Comparison of ENCODE assay signal across 8 mouse cellular contexts in genomic region chr4:133519369-133519665, GRCm38 (mm10). TPM values are rescaled to one million over a fixed set of nuclear protein-coding genes. Genes with fewer than 3 reads are reported as not detected.
DNase-seq lines count a peak whose midpoint lies in the region; ATAC-seq lines count a peak whose summit lies in the region.

No protein-coding gene starts in this region.

- H3K27me3 ChIP-seq in erythroblast, embryonic 14.5 days (ENCODE audit: control insufficient read depth): peaks cover 46% of the 10 kb centered on the region
- H3K27me3 ChIP-seq in limb, embryonic 15.5 days: peaks cover 35% of the 10 kb centered on the region

- peak overlapping the region; percentile 52 for H3K4me3 ChIP-seq in erythroblast, embryonic 14.5 days (replicated peaks)
- peak overlapping the region; percentile 49 for H3K4me3 ChIP-seq in limb, embryonic 15.5 days

- H3K4me1 ChIP-seq in erythroblast, embryonic 14.5 days (ENCODE audit: control insufficient read depth): peaks cover 2% of the 10 kb centered on the region; the same call in 1 of the 2 replicates
- peaks cover 10% of the 10 kb centered on the region for H3K4me1 ChIP-seq in limb, embryonic 15.5 days

- ATAC-seq in erythroblast, adult 5-6 weeks (replicated peaks; ENCODE audit: low FRiP score, poor library complexity, severe bottlenecking): no peak
- ATAC-seq in limb, embryonic 15.5 days (ENCODE audit: insufficient number of reproducible peaks, low FRiP score, low TSS enrichment, low read depth): no peak
- no peak for ATAC-seq in cerebellum, adult (ENCODE audit: insufficient number of reproducible peaks, low FRiP score, low TSS enrichment)
- ATAC-seq in megakaryocyte-erythroid progenitor cell, adult 5-6 weeks (replicated peaks; ENCODE audit: low FRiP score, low TSS enrichment, poor library complexity, severe bottlenecking): no peak

- peak overlapping the region; percentile 62 for H3K4me2 ChIP-seq in limb, embryonic 15.5 days

- H3K9me3 ChIP-seq in erythroblast, embryonic 14.5 days (ENCODE audit: control insufficient read depth, low read length): no peaks in the 10 kb centered on the region; the same call in 1 of the 2 replicates
- H3K9me3 ChIP-seq in limb, embryonic 15.5 days: no peaks in the 10 kb centered on the region

- WGBS in limb, embryonic 15.5 days: 4% methylated on average over 25 of the region's 25 CpGs

- no peaks in the 10 kb centered on the region for H3K36me3 ChIP-seq in erythroblast, embryonic 14.5 days (ENCODE audit: control insufficient read depth)
- no peaks in the 10 kb centered on the region for H3K36me3 ChIP-seq in limb, embryonic 15.5 days

- H3K9ac ChIP-seq in limb, embryonic 15.5 days: 0 out of 2 replicates have a peak overlapping the region, but pooled peaks have one; percentile 18

- H3K27ac ChIP-seq in limb, embryonic 15.5 days: no peak overlapping the region

- peak; percentile 28 for DNase-seq in urinary bladder, postnatal 14 days (ENCODE audit: low spot score)
- no peak for DNase-seq in urinary bladder, adult 18-20 months (ENCODE audit: low spot score in 2 of 2)
- DNase-seq in urinary bladder, postnatal 25 days (ENCODE audit: low spot score): no peak

RNA-seq across cellular contexts. Expression of gene Kdf1, which starts 0.6 kb away (rescaled TPM):
- polyA plus RNA-seq in erythroblast, embryonic 14.5 days (2012): not detected in 2 replicates
- not detected in 2 replicates for total RNA-seq in erythroblast, adult 5-6 weeks (2015; ENCODE audit: low replicate concordance)
- total RNA-seq in erythroblast, adult 5-6 weeks (2017; ENCODE audit: low replicate concordance): not detected in 2 replicates
- polyA plus RNA-seq in limb, embryonic 15.5 days (2015; fragmentation: Nextera tagmentation; extraction: Ambion mirVana): 22.7 and 22.9 TPM in 2 replicates
- total RNA-seq in megakaryocyte-erythroid progenitor cell, adult 5-6 weeks (2014; fragmentation: Nextera tagmentation): not detected in 2 replicates
- total RNA-seq in megakaryocyte-erythroid progenitor cell, adult 5-6 weeks (2017): not detected in 2 replicates

RNA-seq across cellular contexts. Expression of gene Trnp1, which starts 21.0 kb away (rescaled TPM):
- polyA plus RNA-seq in erythroblast, embryonic 14.5 days (2012): not detected in 2 replicates
- total RNA-seq in erythroblast, adult 5-6 weeks (2015; ENCODE audit: low replicate concordance): not detected in 2 replicates
- not detected in 2 replicates for total RNA-seq in erythroblast, adult 5-6 weeks (2017; ENCODE audit: low replicate concordance)
- polyA plus RNA-seq in limb, embryonic 15.5 days (2015; fragmentation: Nextera tagmentation; extraction: Ambion mirVana): 3.7 and 4.0 TPM in 2 replicates
- not detected in 2 replicates for total RNA-seq in megakaryocyte-erythroid progenitor cell, adult 5-6 weeks (2014; fragmentation: Nextera tagmentation)
- total RNA-seq in megakaryocyte-erythroid progenitor cell, adult 5-6 weeks (2017): 3.9 TPM in 1 of 2 replicates, not detected in the other

RNA-seq across cellular contexts. Expression of gene Nudc, which starts 26.5 kb away (rescaled TPM):
- 24.0 and 28.9 TPM in 2 replicates for polyA plus RNA-seq in erythroblast, embryonic 14.5 days (2012)
- 31.5 and 51.8 TPM in 2 replicates for total RNA-seq in erythroblast, adult 5-6 weeks (2015; ENCODE audit: low replicate concordance)
- total RNA-seq in erythroblast, adult 5-6 weeks (2017; ENCODE audit: low replicate concordance): 35.4 and 80.4 TPM in 2 replicates
- 247 and 256 TPM in 2 replicates for polyA plus RNA-seq in limb, embryonic 15.5 days (2015; fragmentation: Nextera tagmentation; extraction: Ambion mirVana)
- total RNA-seq in megakaryocyte-erythroid progenitor cell, adult 5-6 weeks (2014; fragmentation: Nextera tagmentation): 250 and 258 TPM in 2 replicates
- total RNA-seq in megakaryocyte-erythroid progenitor cell, adult 5-6 weeks (2017): 271 and 301 TPM in 2 replicates

RNA-seq across cellular contexts. Expression of gene Nr0b2, which starts 33.9 kb away (rescaled TPM):
- not detected in 2 replicates for polyA plus RNA-seq in erythroblast, embryonic 14.5 days (2012)
- not detected in 2 replicates for total RNA-seq in erythroblast, adult 5-6 weeks (2015; ENCODE audit: low replicate concordance)
- total RNA-seq in erythroblast, adult 5-6 weeks (2017; ENCODE audit: low replicate concordance): not detected in 2 replicates
- not detected in 2 replicates for polyA plus RNA-seq in limb, embryonic 15.5 days (2015; fragmentation: Nextera tagmentation; extraction: Ambion mirVana)
- total RNA-seq in megakaryocyte-erythroid progenitor cell, adult 5-6 weeks (2014; fragmentation: Nextera tagmentation): not detected in 2 replicates
- not detected in 2 replicates for total RNA-seq in megakaryocyte-erythroid progenitor cell, adult 5-6 weeks (2017)

RNA-seq across cellular contexts. Expression of gene Tent5b, which starts 39.4 kb away (rescaled TPM):
- polyA plus RNA-seq in erythroblast, embryonic 14.5 days (2012): not detected in 2 replicates
- not detected in 2 replicates for total RNA-seq in erythroblast, adult 5-6 weeks (2015; ENCODE audit: low replicate concordance)
- not detected in 2 replicates for total RNA-seq in erythroblast, adult 5-6 weeks (2017; ENCODE audit: low replicate concordance)
- polyA plus RNA-seq in limb, embryonic 15.5 days (2015; fragmentation: Nextera tagmentation; extraction: Ambion mirVana): 11.8 and 12.6 TPM in 2 replicates
- total RNA-seq in megakaryocyte-erythroid progenitor cell, adult 5-6 weeks (2014; fragmentation: Nextera tagmentation): not detected in 2 replicates
- total RNA-seq in megakaryocyte-erythroid progenitor cell, adult 5-6 weeks (2017): 0.28 TPM in 1 of 2 replicates, not detected in the other
